ENCODE assay signal across 9 mouse cellular contexts in the genomic region with DNA sequence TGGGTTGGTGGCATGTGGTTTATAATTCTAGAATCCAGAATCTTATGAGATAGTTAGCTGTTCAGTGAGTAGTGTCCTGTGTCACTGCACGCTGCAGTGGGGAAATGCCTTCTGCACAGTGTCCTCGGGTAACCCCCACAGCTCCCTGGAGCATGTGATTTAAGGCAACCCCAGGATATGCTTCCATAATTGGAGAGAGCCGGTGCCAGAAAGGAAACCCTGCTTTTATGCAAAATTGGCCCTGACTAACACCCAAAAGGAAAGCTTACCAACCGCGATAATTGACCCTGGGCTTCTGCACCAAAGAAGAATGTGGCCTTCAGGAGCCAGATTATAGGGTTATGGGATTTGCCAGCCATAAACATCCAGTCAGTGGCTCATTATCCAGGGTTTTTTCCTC.
DNase-seq lines count a peak whose midpoint lies in the region; ATAC-seq lines count a peak whose summit lies in the region.
"Had no signal": no experiment of that assay in that cellular context is flagged by ENCODE, and none has a peak within 500 bp of the region (broad histone marks: within the 10 kb centered on the region; RNA-seq: fewer than 3 reads in every experiment).

No protein-coding gene starts in this region.

- 0 out of 2 replicates have a peak, but pooled peaks have one; percentile 63 for ATAC-seq in limb, embryonic 12.5 days (ENCODE audit: insufficient number of reproducible peaks, insufficient read depth, low FRiP score, low TSS enrichment, low read depth)
- ATAC-seq in granulocyte monocyte progenitor cell, adult 5-6 weeks (replicated peaks; ENCODE audit: poor library complexity, severe bottlenecking), result no peak
- ATAC-seq in erythroblast, adult 5-6 weeks (replicated peaks; ENCODE audit: low FRiP score, poor library complexity, severe bottlenecking), result no peak

- peak; percentile 38 to 39 for DNase-seq in cerebellum, postnatal 10 days
- no peak for DNase-seq in cerebellum, adult 11 months
- DNase-seq in left cerebral cortex, postnatal 10 days (ENCODE audit: extremely low spot score in 1 of 2, low spot score in 2 of 2), result peak; percentile 4 to 23
- no peak for DNase-seq in left cerebral cortex, adult 18-20 months (ENCODE audit: low spot score in 2 of 2)
- peak; percentile 29 for DNase-seq in gastrocnemius, postnatal 14 days

- intact Hi-C loops in left cerebral cortex, postnatal 10 days (cut with DNase I), result no loop called here
- intact Hi-C loops in gastrocnemius, postnatal 14 days (cut with DNase I; ENCODE audit: low total_unique reads), result no loop called here

- no peak overlapping the region for H3K27ac ChIP-seq in limb, embryonic 12.5 days

- H3K4me2 ChIP-seq in limb, embryonic 12.5 days, result no peak overlapping the region

- no peaks in the 10 kb centered on the region for H3K27me3 ChIP-seq in limb, embryonic 12.5 days
- H3K27me3 ChIP-seq: megakaryocyte, embryonic 14.5 days had no signal

- WGBS in limb, embryonic 12.5 days, result 29% methylated on average over 5 of the region's 5 CpGs

- H3K4me1 ChIP-seq in limb, embryonic 12.5 days (replicated peaks), result peaks cover 9% of the 10 kb centered on the region; the same call in 1 of the 2 replicates
- H3K4me1 ChIP-seq: megakaryocyte, embryonic 14.5 days had no signal

- no peaks in the 10 kb centered on the region for H3K36me3 ChIP-seq in limb, embryonic 12.5 days

- no peaks in the 10 kb centered on the region for H3K9me3 ChIP-seq in limb, embryonic 12.5 days

- H3K9ac ChIP-seq in limb, embryonic 12.5 days (replicated peaks), result no peak overlapping the region

- no peak overlapping the region for H3K4me3 ChIP-seq in limb, embryonic 12.5 days (replicated peaks)
- H3K4me3 ChIP-seq: megakaryocyte, embryonic 14.5 days had no signal

Comparison
In these comparisons a context has a peak if more than half of its experiments do, and no peak if none do; other contexts are left out.
1. DNase-seq: peak in cerebellum, postnatal 10 days (2 of 2), left cerebral cortex, postnatal 10 days (2 of 2) and gastrocnemius, postnatal 14 days (single experiment); none in cerebellum, adult 11 months (single experiment) and left cerebral cortex, adult 18-20 months (0 of 2).